Mouse (Mus musculus) liver, embryonic 13.5 days (tissue): ENCODE results near the gene Cobll1. TPM values are rescaled to one million over a fixed set of nuclear protein-coding genes. Genes with fewer than 3 reads are reported as not detected.

Experiments used
- ATAC-seq: fragments of 200-750 bp; cut with Nextera tagmentation; 2 replicates; pipeline ENCODE4 v1.8.0; 2017; ENCODE audit warnings: low read depth, mild to moderate bottlenecking, moderate number of reproducible peaks, moderate library complexity
- DNase-seq: peaks from one replicate; pipeline ENCODE4 v3.0.0; 2022
- H3K27ac ChIP-seq: fragments of 300-500 bp; sonication (generic); 2 replicates; pipeline ENCODE4 v1.5.1; 2015; ENCODE audit warnings: moderate library complexity, mild to moderate bottlenecking, inconsistent platforms
- H3K27me3 ChIP-seq: fragments of 300-500 bp; sonication (generic); 2 replicates; pipeline ENCODE4 v1.6.1; 2015; ENCODE audit warnings: mild to moderate bottlenecking, inconsistent platforms
- H3K36me3 ChIP-seq: fragments of 300-500 bp; sonication (generic); 2 replicates; pipeline ENCODE4 v1.6.1; 2015; ENCODE audit warnings: mild to moderate bottlenecking, inconsistent platforms
- H3K4me1 ChIP-seq: fragments of 300-500 bp; sonication (generic); replicated peaks from 2 replicates; pipeline ENCODE4 v1.6.1; 2015; ENCODE audit warnings: inconsistent platforms
- H3K4me2 ChIP-seq: fragments of 300-500 bp; sonication (generic); 2 replicates; pipeline ENCODE4 v1.6.1; 2015; ENCODE audit warnings: inconsistent platforms, mild to moderate bottlenecking, moderate library complexity
- H3K4me3 ChIP-seq: fragments of 300-500 bp; sonication (generic); replicated peaks from 2 replicates; pipeline ENCODE4 v1.5.1; 2015; ENCODE audit warnings: mild to moderate bottlenecking, inconsistent platforms
- H3K9ac ChIP-seq: fragments of 300-500 bp; sonication (generic); 2 replicates; pipeline ENCODE4 v1.6.1; 2015; ENCODE audit warnings: mild to moderate bottlenecking, inconsistent platforms
- H3K9me3 ChIP-seq: fragments of 300-500 bp; sonication (generic); replicated peaks from 2 replicates; pipeline ENCODE4 v1.6.1; 2016; ENCODE audit warnings: inconsistent platforms
- WGBS: fragments of 180-500 bp; shearing (Covaris S2); methylation state at CpG from one replicate; pipeline ENCODE4 v1.1.7; 2015; ENCODE audit not compliant: insufficient replicate concordance; 5-methylcytosine and 5-hydroxymethylcytosine counted together
- polyA plus RNA-seq: library from polyadenylated mRNA; unstranded; fragments of >200 nt; fragmentation: Nextera tagmentation; extraction: Ambion mirVana; gene quantifications from 2 replicates; pipeline ENCODE4 v1.2.1, GENCODE M21; 2015

Cobll1 gene
- polyA plus RNA-seq, 1 experiment from 2014 or later, result 2.3 TPM

GRCm38 (mm10) chr2:65116428-65117125 is 122.6 kb downstream of the Cobll1 start:
- ATAC-seq, result no peak

GRCm38 (mm10) chr2:65113191-65113590 is 126.0 kb downstream of the Cobll1 start:
- Histone ChIP-seq H3K4me1 (no peaks in the 10 kb centered on the region), H3K9ac (no peak overlapping the region), H3K9me3 (no peaks in the 10 kb centered on the region), H3K4me3 (no peak overlapping the region), H3K4me2 (no peak overlapping the region), H3K36me3 (no peaks in the 10 kb centered on the region), H3K27ac (no peak overlapping the region), H3K27me3 (no peaks in the 10 kb centered on the region)
- no peak for DNase-seq
- no peak for ATAC-seq
- 63% methylated on average over 4 of the region's 4 CpGs for WGBS

More at GRCm38 (mm10) chr2:65116428-65117125, 122.6 kb downstream of the Cobll1 start:
- Histone ChIP-seq H3K36me3 (no peaks in the 10 kb centered on the region), H3K27ac (0 out of 2 replicates have a peak overlapping the region, but pooled peaks have one; percentile 13), H3K4me2 (peak overlapping the region; percentile 21; the same call in 1 of the 2 replicates), H3K27me3 (no peaks in the 10 kb centered on the region), H3K9me3 (no peaks in the 10 kb centered on the region), H3K4me3 (no peak overlapping the region), H3K4me1 (no peaks in the 10 kb centered on the region), H3K9ac (no peak overlapping the region)
- no peak for DNase-seq
- 45% methylated on average over 2 of the region's 2 CpGs for WGBS

GRCm38 (mm10) chr2:65104569-65104968 is 134.6 kb downstream of the Cobll1 start:
- no peak for ATAC-seq
- H3K36me3 ChIP-seq, result no peaks in the 10 kb centered on the region

GRCm38 (mm10) chr2:65103801-65104200 is 135.4 kb downstream of the Cobll1 start:
- no peaks in the 10 kb centered on the region for H3K36me3 ChIP-seq
- H3K27me3 ChIP-seq, result no peaks in the 10 kb centered on the region
- ATAC-seq, result no peak
- no peaks in the 10 kb centered on the region for H3K4me1 ChIP-seq
- H3K4me3 ChIP-seq, result no peak overlapping the region
- WGBS, result 51% methylated on average over 3 of the region's 3 CpGs
- no peak overlapping the region for H3K4me2 ChIP-seq
- no peak for DNase-seq
- no peak overlapping the region for H3K9ac ChIP-seq
- no peak overlapping the region for H3K27ac ChIP-seq
- H3K9me3 ChIP-seq, result no peaks in the 10 kb centered on the region

More at GRCm38 (mm10) chr2:65104569-65104968, 134.6 kb downstream of the Cobll1 start:
- no peak for DNase-seq
- no peak overlapping the region for H3K4me3 ChIP-seq
- no peak overlapping the region for H3K9ac ChIP-seq
- 64% methylated on average over 6 of the region's 6 CpGs for WGBS
- no peaks in the 10 kb centered on the region for H3K9me3 ChIP-seq
- H3K27ac ChIP-seq, result no peak overlapping the region
- H3K4me1 ChIP-seq, result no peaks in the 10 kb centered on the region
- H3K4me2 ChIP-seq, result no peak overlapping the region
- no peaks in the 10 kb centered on the region for H3K27me3 ChIP-seq

GRCm38 (mm10) chr2:65101388-65101787 is 137.8 kb downstream of the Cobll1 start:
- no peak for ATAC-seq
- no peaks in the 10 kb centered on the region for H3K4me1 ChIP-seq
- no peak overlapping the region for H3K9ac ChIP-seq
- H3K9me3 ChIP-seq, result no peaks in the 10 kb centered on the region
- WGBS, result 43% methylated on average over 2 of the region's 2 CpGs
- H3K4me3 ChIP-seq, result no peak overlapping the region
- H3K27ac ChIP-seq, result no peak overlapping the region
- no peak for DNase-seq
- no peak overlapping the region for H3K4me2 ChIP-seq
- H3K27me3 ChIP-seq, result no peaks in the 10 kb centered on the region
- H3K36me3 ChIP-seq, result no peaks in the 10 kb centered on the region

- H3K4me2 ChIP-seq, result no peak overlapping the region
- 65% methylated on average over 1 of the region's 1 CpGs for WGBS
Measured at GRCm38 (mm10) chr2:65100001-65100400, 139.2 kb downstream of the Cobll1 start.

GRCm38 (mm10) chr2:65095571-65095970 is 143.6 kb downstream of the Cobll1 start:
- Histone ChIP-seq H3K4me3 (no peak overlapping the region), H3K9ac (no peak overlapping the region), H3K36me3 (no peaks in the 10 kb centered on the region), H3K27me3 (no peaks in the 10 kb centered on the region), H3K4me2 (no peak overlapping the region), H3K27ac (no peak overlapping the region), H3K9me3 (no peaks in the 10 kb centered on the region), H3K4me1 (no peaks in the 10 kb centered on the region)
- no peak for DNase-seq
- ATAC-seq, result no peak
- WGBS, result 79% methylated on average over 6 of the region's 6 CpGs

More at GRCm38 (mm10) chr2:65100001-65100400, 139.2 kb downstream of the Cobll1 start:
- Histone ChIP-seq H3K9ac (no peak overlapping the region), H3K27ac (no peak overlapping the region), H3K36me3 (no peaks in the 10 kb centered on the region), H3K4me3 (no peak overlapping the region), H3K27me3 (no peaks in the 10 kb centered on the region), H3K4me1 (no peaks in the 10 kb centered on the region), H3K9me3 (no peaks in the 10 kb centered on the region)
- ATAC-seq (no peak), DNase-seq (no peak)

GRCm38 (mm10) chr2:65093990-65094389 is 145.2 kb downstream of the Cobll1 start:
- Histone ChIP-seq H3K27ac (no peak overlapping the region), H3K4me3 (no peak overlapping the region), H3K4me2 (no peak overlapping the region), H3K27me3 (no peaks in the 10 kb centered on the region), H3K9ac (no peak overlapping the region), H3K9me3 (no peaks in the 10 kb centered on the region), H3K4me1 (no peaks in the 10 kb centered on the region), H3K36me3 (no peaks in the 10 kb centered on the region)
- DNase-seq (no peak), ATAC-seq (no peak)
- WGBS, result 74% methylated on average over 2 of the region's 2 CpGs

GRCm38 (mm10) chr2:65090986-65091385 is 148.2 kb downstream of the Cobll1 start:
- DNase-seq (no peak), ATAC-seq (no peak)
- WGBS, result 38% methylated on average over 2 of the region's 2 CpGs
- H3K4me2 ChIP-seq, result no peak overlapping the region
- no peaks in the 10 kb centered on the region for H3K36me3 ChIP-seq
- H3K27me3 ChIP-seq, result no peaks in the 10 kb centered on the region
- no peak overlapping the region for H3K4me3 ChIP-seq
- H3K4me1 ChIP-seq, result no peaks in the 10 kb centered on the region
- H3K27ac ChIP-seq, result no peak overlapping the region
- no peaks in the 10 kb centered on the region for H3K9me3 ChIP-seq
- H3K9ac ChIP-seq, result no peak overlapping the region

GRCm38 (mm10) chr2:65087197-65087596 is 152.0 kb downstream of the Cobll1 start:
- H3K4me1 ChIP-seq, result no peaks in the 10 kb centered on the region
- no peaks in the 10 kb centered on the region for H3K27me3 ChIP-seq
- WGBS, result 54% methylated on average over 3 of the region's 3 CpGs
- no peak overlapping the region for H3K9ac ChIP-seq
- no peak overlapping the region for H3K4me3 ChIP-seq
- no peak for DNase-seq
- H3K27ac ChIP-seq, result no peak overlapping the region
- H3K36me3 ChIP-seq, result no peaks in the 10 kb centered on the region
- no peak overlapping the region for H3K4me2 ChIP-seq
- ATAC-seq, result no peak
- no peaks in the 10 kb centered on the region for H3K9me3 ChIP-seq

- H3K4me3 ChIP-seq, result no peak overlapping the region
- H3K4me1 ChIP-seq, result no peaks in the 10 kb centered on the region
- no peak for ATAC-seq
- no peaks in the 10 kb centered on the region for H3K9me3 ChIP-seq
- H3K27ac ChIP-seq, result no peak overlapping the region
- no peaks in the 10 kb centered on the region for H3K27me3 ChIP-seq
- H3K4me2 ChIP-seq, result no peak overlapping the region
- no peak for DNase-seq
- H3K9ac ChIP-seq, result no peak overlapping the region
- no peaks in the 10 kb centered on the region for H3K36me3 ChIP-seq
Measured at GRCm38 (mm10) chr2:65083411-65083810, 155.8 kb downstream of the Cobll1 start.

- WGBS, result 55% methylated on average over 3 of the region's 3 CpGs
- DNase-seq, result no peak
- no peak overlapping the region for H3K27ac ChIP-seq
- no peaks in the 10 kb centered on the region for H3K4me1 ChIP-seq
- H3K4me3 ChIP-seq, result no peak overlapping the region
- no peaks in the 10 kb centered on the region for H3K36me3 ChIP-seq
- H3K9ac ChIP-seq, result no peak overlapping the region
- no peak for ATAC-seq
- no peaks in the 10 kb centered on the region for H3K27me3 ChIP-seq
- no peak overlapping the region for H3K4me2 ChIP-seq
- H3K9me3 ChIP-seq, result no peaks in the 10 kb centered on the region
Measured at GRCm38 (mm10) chr2:65077544-65077943, 161.7 kb downstream of the Cobll1 start.
